Mouse (Mus musculus): Measurements from ENCODE around the gene Maged1. TPM values are rescaled to one million over a fixed set of nuclear protein-coding genes. Genes with fewer than 3 reads are reported as not detected.
"Not testable (repeated sequence)": the region's sequence is repeated elsewhere in the genome, so short reads cannot be mapped to it uniquely, and the experiment has no call there.

Gene Maged1
- polyA plus RNA-seq, 1 experiment from 2014 or later: 1,161 TPM

GRCm38 (mm10) chrX:94540341-94541201 is 1.4 kb downstream of the Maged1 start:
- peaks cover 43% of the 10 kb centered on the region for H3K36me3 ChIP-seq (ENCODE audit: control insufficient read depth, insufficient read depth, low read length)
- H3K9ac ChIP-seq (ENCODE audit: low read length): peak overlapping the region; percentile 84
- peak overlapping the region; percentile 55 for H3K4me2 ChIP-seq (ENCODE audit: low read length)
- H3K4me3 ChIP-seq (ENCODE audit: low read depth, low read length): peak overlapping the region; percentile 50
- 29% methylated on average over 37 of the region's 37 CpGs for WGBS
- peak overlapping the region; percentile 91 for H3K27ac ChIP-seq (ENCODE audit: low read depth, low read length)
- H3K4me1 ChIP-seq (ENCODE audit: control insufficient read depth, insufficient read depth, low read length): peaks cover 5% of the 10 kb centered on the region; the same call in 1 of the 2 replicates
- H3K27me3 ChIP-seq (replicated peaks; ENCODE audit: control insufficient read depth, insufficient read depth, low read length): no peaks in the 10 kb centered on the region
- no peaks in the 10 kb centered on the region for H3K9me3 ChIP-seq (replicated peaks; ENCODE audit: control insufficient read depth, low read length)
- ATAC-seq: peak; percentile 52
- DNase-seq (ENCODE audit: low spot score): peak; percentile 84

- Histone ChIP-seq H3K9ac (ENCODE audit: low read length) (no peak overlapping the region), H3K4me3 (ENCODE audit: low read depth, low read length) (no peak overlapping the region), H3K36me3 (ENCODE audit: control insufficient read depth, insufficient read depth, low read length) (peaks cover 41% of the 10 kb centered on the region), H3K27me3 (replicated peaks; ENCODE audit: control insufficient read depth, insufficient read depth, low read length) (no peaks in the 10 kb centered on the region), H3K9me3 (replicated peaks; ENCODE audit: control insufficient read depth, low read length) (no peaks in the 10 kb centered on the region), H3K4me2 (ENCODE audit: low read length) (no peak overlapping the region), H3K4me1 (ENCODE audit: control insufficient read depth, insufficient read depth, low read length) (no peaks in the 10 kb centered on the region), H3K27ac (ENCODE audit: low read depth, low read length) (no peak overlapping the region)
- 60% methylated on average over 2 of the region's 2 CpGs for WGBS
- DNase-seq (ENCODE audit: low spot score): no peak
- ATAC-seq: no peak
These were observed 7.6 kb downstream of the Maged1 start for GRCm38 (mm10) chrX:94534346-94534745.

GRCm38 (mm10) chrX:94530301-94530700 is 11.6 kb downstream of the Maged1 start:
- Histone ChIP-seq H3K4me1 (ENCODE audit: control insufficient read depth, insufficient read depth, low read length) (no peaks in the 10 kb centered on the region), H3K36me3 (ENCODE audit: control insufficient read depth, insufficient read depth, low read length) (peaks cover 5% of the 10 kb centered on the region), H3K27ac (ENCODE audit: low read depth, low read length) (no peak overlapping the region), H3K9ac (ENCODE audit: low read length) (no peak overlapping the region), H3K4me3 (ENCODE audit: low read depth, low read length) (no peak overlapping the region), H3K4me2 (ENCODE audit: low read length) (no peak overlapping the region), H3K27me3 (replicated peaks; ENCODE audit: control insufficient read depth, insufficient read depth, low read length) (no peaks in the 10 kb centered on the region), H3K9me3 (replicated peaks; ENCODE audit: control insufficient read depth, low read length) (no peaks in the 10 kb centered on the region)
- DNase-seq (ENCODE audit: low spot score) (no peak), ATAC-seq (no peak)
- WGBS: 80% methylated on average over 3 of the region's 3 CpGs

GRCm38 (mm10) chrX:94522166-94522565 is 19.8 kb downstream of the Maged1 start:
- no peaks in the 10 kb centered on the region for H3K27me3 ChIP-seq (replicated peaks; ENCODE audit: control insufficient read depth, insufficient read depth, low read length)
- DNase-seq (ENCODE audit: low spot score) (no peak), ATAC-seq (no peak)
- 75% methylated on average over 3 of the region's 3 CpGs for WGBS
- H3K4me1 ChIP-seq (ENCODE audit: control insufficient read depth, insufficient read depth, low read length): no peaks in the 10 kb centered on the region
- no peak overlapping the region for H3K9ac ChIP-seq (ENCODE audit: low read length)
- no peaks in the 10 kb centered on the region for H3K36me3 ChIP-seq (ENCODE audit: control insufficient read depth, insufficient read depth, low read length)
- no peaks in the 10 kb centered on the region for H3K9me3 ChIP-seq (replicated peaks; ENCODE audit: control insufficient read depth, low read length)
- H3K4me3 ChIP-seq (ENCODE audit: low read depth, low read length): no peak overlapping the region
- H3K27ac ChIP-seq (ENCODE audit: low read depth, low read length): no peak overlapping the region
- H3K4me2 ChIP-seq (ENCODE audit: low read length): no peak overlapping the region

DNA sequence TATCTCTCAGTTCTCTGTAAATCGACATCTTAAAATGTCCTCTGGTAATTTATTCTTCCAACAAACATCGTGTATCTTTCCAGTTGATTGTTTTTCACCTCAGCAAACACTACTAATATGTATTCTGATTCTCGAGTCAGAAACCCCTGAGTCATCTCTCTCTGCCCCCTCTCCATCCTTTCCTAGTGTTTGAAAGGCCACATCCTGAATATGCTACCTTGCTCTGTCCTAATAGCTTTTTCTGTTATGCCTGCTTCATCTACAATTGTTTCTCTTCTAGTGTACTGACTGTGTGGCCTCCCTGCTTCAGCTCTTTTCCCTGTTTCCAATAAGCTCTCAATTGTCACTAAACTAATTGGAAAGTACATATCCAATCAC is 33.5 kb downstream of the Maged1 start:
- DNase-seq (ENCODE audit: low spot score) (no peak), ATAC-seq (peak; percentile 22; the same call in 1 of the 2 replicates)
- peak overlapping the region; percentile 68; the same call in 1 of the 2 replicates for H3K27ac ChIP-seq (ENCODE audit: low read depth, low read length)
- no peak overlapping the region for H3K4me2 ChIP-seq (ENCODE audit: low read length)
- WGBS: 63% methylated on average over 3 of the region's 3 CpGs
- H3K4me3 ChIP-seq (ENCODE audit: low read depth, low read length): no peak overlapping the region
- H3K36me3 ChIP-seq (ENCODE audit: control insufficient read depth, insufficient read depth, low read length): no peaks in the 10 kb centered on the region
- no peak overlapping the region for H3K9ac ChIP-seq (ENCODE audit: low read length)
- no peaks in the 10 kb centered on the region for H3K27me3 ChIP-seq (replicated peaks; ENCODE audit: control insufficient read depth, insufficient read depth, low read length)
- no peaks in the 10 kb centered on the region for H3K9me3 ChIP-seq (replicated peaks; ENCODE audit: control insufficient read depth, low read length)
- H3K4me1 ChIP-seq (ENCODE audit: control insufficient read depth, insufficient read depth, low read length): 0 out of 2 replicates have a peak, but pooled peaks cover 3% of the 10 kb centered on the region

- not testable (repeated sequence) for H3K27me3 ChIP-seq (replicated peaks; ENCODE audit: control insufficient read depth, insufficient read depth, low read length); H3K4me1 ChIP-seq (ENCODE audit: control insufficient read depth, insufficient read depth, low read length); H3K9me3 ChIP-seq (replicated peaks; ENCODE audit: control insufficient read depth, low read length); H3K9ac ChIP-seq (ENCODE audit: low read length); H3K36me3 ChIP-seq (ENCODE audit: control insufficient read depth, insufficient read depth, low read length); H3K4me3 ChIP-seq (ENCODE audit: low read depth, low read length)
- DNase-seq (ENCODE audit: low spot score): peak; percentile 2
- Histone ChIP-seq H3K4me2 (ENCODE audit: low read length) (0 out of 2 replicates have a peak overlapping the region, but pooled peaks have one; percentile 1), H3K27ac (ENCODE audit: low read depth, low read length) (peak overlapping the region; percentile 68; the same call in 1 of the 2 replicates)
- WGBS: 44% methylated on average over 6 of the region's 14 CpGs
- ATAC-seq: peak; percentile 95
These were observed 34.1 kb downstream of the Maged1 start for GRCm38 (mm10) chrX:94507698-94508441.

- 86% methylated on average over 2 of the region's 2 CpGs for WGBS
- Histone ChIP-seq H3K27me3 (replicated peaks; ENCODE audit: control insufficient read depth, insufficient read depth, low read length) (no peaks in the 10 kb centered on the region; the same call in 1 of the 2 replicates), H3K27ac (ENCODE audit: low read depth, low read length) (no peak overlapping the region), H3K9me3 (replicated peaks; ENCODE audit: control insufficient read depth, low read length) (no peaks in the 10 kb centered on the region), H3K4me1 (ENCODE audit: control insufficient read depth, insufficient read depth, low read length) (no peaks in the 10 kb centered on the region), H3K4me2 (ENCODE audit: low read length) (no peak overlapping the region), H3K36me3 (ENCODE audit: control insufficient read depth, insufficient read depth, low read length) (no peaks in the 10 kb centered on the region), H3K4me3 (ENCODE audit: low read depth, low read length) (no peak overlapping the region), H3K9ac (ENCODE audit: low read length) (no peak overlapping the region)
- ATAC-seq: no peak
- no peak for DNase-seq (ENCODE audit: low spot score)
These were observed 55.7 kb downstream of the Maged1 start for GRCm38 (mm10) chrX:94486001-94486792.

Data from forebrain, embryonic 14.5 days (tissue).